Mouse (Mus musculus): ENCODE results near the gene Ptpn1. TPM values are rescaled to one million over a fixed set of nuclear protein-coding genes. Genes with fewer than 3 reads are reported as not detected.

Gene Ptpn1
- polyA plus RNA-seq, 1 experiment from 2014 or later: 89.8 TPM

DNA sequence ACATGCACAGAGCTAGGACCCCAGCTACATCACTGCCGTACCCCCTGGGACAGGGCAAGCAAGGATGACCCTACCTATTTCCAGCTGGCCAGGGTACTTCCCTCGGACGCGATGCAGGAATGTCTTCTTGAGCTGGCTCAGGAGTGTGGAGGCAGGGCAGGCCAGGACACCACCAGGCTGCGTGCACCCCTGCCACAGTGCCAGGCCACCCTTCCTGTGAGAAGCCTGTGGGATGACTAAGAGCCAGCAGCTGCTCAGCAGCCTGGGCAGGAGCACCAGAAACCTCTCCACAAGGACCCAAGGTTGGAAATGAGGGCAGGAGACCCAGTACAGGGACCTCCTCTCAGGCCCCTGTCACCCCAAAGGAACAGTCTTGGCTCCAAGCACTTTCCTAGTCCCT, 52.5 kb downstream of the Ptpn1 start:
- no peak overlapping the region for H3K9ac ChIP-seq (ENCODE audit: low read length)
- 87% methylated on average over 5 of the region's 5 CpGs for WGBS
- no peak overlapping the region for H3K27ac ChIP-seq (ENCODE audit: low read depth, low read length)
- H3K4me2 ChIP-seq: no peak overlapping the region
- DNase-seq (ENCODE audit: low spot score, missing footprints) (no peak), ATAC-seq (ENCODE audit: low FRiP score) (no peak)
- 0 out of 2 replicates have a peak, but pooled peaks cover 3% of the 10 kb centered on the region for H3K36me3 ChIP-seq (ENCODE audit: control insufficient read depth, insufficient read depth, low read length)
- H3K4me1 ChIP-seq (ENCODE audit: control insufficient read depth, insufficient read depth, low read length): no peaks in the 10 kb centered on the region
- no peaks in the 10 kb centered on the region for H3K9me3 ChIP-seq (ENCODE audit: control insufficient read depth, low read length)
- H3K27me3 ChIP-seq (ENCODE audit: control insufficient read depth, insufficient read depth, low read length): no peaks in the 10 kb centered on the region
- no peak overlapping the region for H3K4me3 ChIP-seq (ENCODE audit: low read depth, low read length)

DNA sequence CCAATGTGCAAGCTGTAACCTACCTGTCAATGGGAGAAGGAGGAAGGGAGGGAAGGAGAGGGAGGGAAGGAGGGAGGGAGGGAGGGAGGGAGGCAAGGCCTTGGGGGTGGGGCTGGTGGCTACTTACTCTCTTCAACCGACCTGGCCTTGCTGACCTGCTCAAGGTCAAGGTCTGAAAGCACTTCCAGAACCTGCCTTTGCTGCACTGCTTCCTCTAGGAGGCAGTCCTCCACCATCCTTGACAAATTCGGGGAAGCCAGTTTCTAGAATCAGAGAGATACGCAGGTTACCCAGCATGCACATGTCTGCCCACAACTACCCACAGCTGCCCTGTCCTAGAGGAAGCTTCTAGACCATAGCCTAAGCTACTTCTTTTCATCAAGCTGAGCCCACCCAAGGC, 53.1 kb downstream of the Ptpn1 start:
- Histone ChIP-seq H3K4me2 (no peak overlapping the region), H3K27ac (ENCODE audit: low read depth, low read length) (no peak overlapping the region), H3K9ac (ENCODE audit: low read length) (no peak overlapping the region), H3K27me3 (ENCODE audit: control insufficient read depth, insufficient read depth, low read length) (no peaks in the 10 kb centered on the region), H3K9me3 (ENCODE audit: control insufficient read depth, low read length) (no peaks in the 10 kb centered on the region), H3K36me3 (ENCODE audit: control insufficient read depth, insufficient read depth, low read length) (no peaks in the 10 kb centered on the region), H3K4me1 (ENCODE audit: control insufficient read depth, insufficient read depth, low read length) (no peaks in the 10 kb centered on the region), H3K4me3 (ENCODE audit: low read depth, low read length) (no peak overlapping the region)
- 69% methylated on average over 2 of the region's 3 CpGs for WGBS
- no peak for DNase-seq (ENCODE audit: low spot score, missing footprints)
- ATAC-seq (ENCODE audit: low FRiP score): no peak

DNA sequence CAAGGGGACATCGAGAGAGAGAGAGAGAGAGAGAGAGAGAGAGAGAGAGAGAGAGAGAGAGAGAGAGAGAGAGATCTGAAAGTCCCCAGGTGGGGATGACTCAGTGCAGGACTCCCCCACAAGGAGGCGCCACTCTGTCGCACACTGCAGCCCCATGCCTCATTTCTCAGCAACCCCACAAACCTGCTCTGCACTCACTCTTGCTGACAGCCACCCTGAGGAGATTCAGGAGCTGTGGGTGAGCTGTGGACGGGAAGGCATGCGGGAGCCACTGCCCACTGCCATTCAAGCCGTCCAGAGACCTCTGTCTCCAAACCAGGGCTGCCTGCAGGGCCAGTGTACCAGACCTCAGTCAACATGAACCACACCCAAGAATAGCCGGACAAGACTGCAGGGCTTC, 54.9 kb downstream of the Ptpn1 start:
- WGBS: 38% methylated on average over 6 of the region's 7 CpGs
- DNase-seq (ENCODE audit: low spot score, missing footprints) (no peak), ATAC-seq (ENCODE audit: low FRiP score) (no peak)
- H3K9me3 ChIP-seq (ENCODE audit: control insufficient read depth, low read length): no peaks in the 10 kb centered on the region
- no peak overlapping the region for H3K27ac ChIP-seq (ENCODE audit: low read depth, low read length)
- H3K4me3 ChIP-seq (ENCODE audit: low read depth, low read length): no peak overlapping the region
- H3K27me3 ChIP-seq (ENCODE audit: control insufficient read depth, insufficient read depth, low read length): no peaks in the 10 kb centered on the region
- no peak overlapping the region for H3K9ac ChIP-seq (ENCODE audit: low read length)
- no peaks in the 10 kb centered on the region for H3K4me1 ChIP-seq (ENCODE audit: control insufficient read depth, insufficient read depth, low read length)
- no peak overlapping the region for H3K4me2 ChIP-seq
- no peaks in the 10 kb centered on the region for H3K36me3 ChIP-seq (ENCODE audit: control insufficient read depth, insufficient read depth, low read length)

DNA sequence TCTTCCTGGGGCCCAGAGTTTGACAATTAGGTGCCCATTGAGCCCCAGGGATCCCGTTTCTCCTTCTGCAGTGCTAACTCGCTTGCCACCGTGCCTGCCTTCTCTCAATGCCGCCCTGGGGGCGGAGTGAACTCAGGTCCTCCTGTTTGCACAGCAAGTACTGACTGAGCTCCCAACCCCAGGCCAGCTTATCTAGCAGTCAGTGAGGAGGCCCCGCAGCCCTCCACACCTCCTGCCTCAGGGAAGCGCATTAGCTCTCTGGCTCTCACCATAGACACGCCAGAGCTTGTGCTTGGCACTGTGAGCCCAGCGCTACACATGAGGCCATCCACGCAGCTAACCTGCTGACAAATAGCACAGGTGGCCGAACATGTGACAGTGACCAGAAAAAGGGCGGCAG, 55.8 kb downstream of the Ptpn1 start:
- Histone ChIP-seq H3K36me3 (ENCODE audit: control insufficient read depth, insufficient read depth, low read length) (no peaks in the 10 kb centered on the region), H3K4me2 (no peak overlapping the region), H3K9ac (ENCODE audit: low read length) (no peak overlapping the region), H3K27ac (ENCODE audit: low read depth, low read length) (no peak overlapping the region), H3K9me3 (ENCODE audit: control insufficient read depth, low read length) (no peaks in the 10 kb centered on the region), H3K4me1 (ENCODE audit: control insufficient read depth, insufficient read depth, low read length) (no peaks in the 10 kb centered on the region), H3K4me3 (ENCODE audit: low read depth, low read length) (no peak overlapping the region), H3K27me3 (ENCODE audit: control insufficient read depth, insufficient read depth, low read length) (no peaks in the 10 kb centered on the region)
- WGBS: 64% methylated on average over 12 of the region's 12 CpGs
- ATAC-seq (ENCODE audit: low FRiP score) (no peak), DNase-seq (ENCODE audit: low spot score, missing footprints) (no peak)

DNA sequence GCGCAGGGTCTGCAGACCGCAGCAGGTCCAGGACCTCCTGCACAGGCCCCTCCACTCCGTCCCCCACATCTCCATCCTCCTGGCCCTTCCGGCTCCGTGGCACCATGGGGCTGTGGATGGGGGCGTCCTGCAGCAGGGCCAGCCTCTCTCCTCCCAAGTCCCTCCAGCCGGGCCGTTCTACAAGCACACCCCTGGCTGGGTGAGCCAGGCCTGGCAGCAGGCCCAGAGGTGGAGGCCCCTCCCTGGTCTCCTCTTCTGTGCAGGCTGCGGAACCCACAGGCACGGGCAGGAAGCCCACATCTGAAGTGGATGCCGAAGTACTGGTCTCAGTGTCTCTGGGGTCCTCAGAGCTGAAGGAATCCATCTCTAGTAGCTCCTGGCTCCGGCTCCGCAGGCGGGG, 57.5 kb downstream of the Ptpn1 start:
- H3K27ac ChIP-seq (ENCODE audit: low read depth, low read length): no peak overlapping the region
- ATAC-seq (ENCODE audit: low FRiP score): no peak
- no peaks in the 10 kb centered on the region for H3K4me1 ChIP-seq (ENCODE audit: control insufficient read depth, insufficient read depth, low read length)
- no peak overlapping the region for H3K4me2 ChIP-seq
- H3K4me3 ChIP-seq (ENCODE audit: low read depth, low read length): no peak overlapping the region
- H3K9me3 ChIP-seq (ENCODE audit: control insufficient read depth, low read length): no peaks in the 10 kb centered on the region
- no peaks in the 10 kb centered on the region for H3K36me3 ChIP-seq (ENCODE audit: control insufficient read depth, insufficient read depth, low read length)
- H3K9ac ChIP-seq (ENCODE audit: low read length): no peak overlapping the region
- H3K27me3 ChIP-seq (ENCODE audit: control insufficient read depth, insufficient read depth, low read length): no peaks in the 10 kb centered on the region
- WGBS: 77% methylated on average over 14 of the region's 14 CpGs
- DNase-seq (ENCODE audit: low spot score, missing footprints): no peak

DNA sequence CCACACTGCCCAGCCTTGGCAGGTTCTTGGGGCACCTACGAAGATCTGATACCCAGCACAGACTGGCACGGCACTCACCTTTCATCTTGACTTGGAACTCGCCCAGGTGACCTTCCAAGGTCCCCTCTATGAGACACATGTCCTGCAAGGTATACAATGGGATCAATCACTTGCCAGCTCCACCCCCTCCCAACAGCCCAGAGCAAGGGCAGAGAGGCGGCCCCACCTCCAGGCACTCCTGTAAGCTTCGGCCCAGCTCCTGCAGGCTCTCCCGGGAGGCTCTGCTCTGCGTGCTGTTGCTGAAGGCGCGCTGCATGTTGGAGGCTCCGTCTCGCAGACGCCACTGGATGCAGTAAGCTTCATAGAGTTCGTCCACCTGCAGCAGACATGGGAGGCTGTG, 61.4 kb downstream of the Ptpn1 start:
- Histone ChIP-seq H3K9me3 (ENCODE audit: control insufficient read depth, low read length) (no peaks in the 10 kb centered on the region), H3K4me1 (ENCODE audit: control insufficient read depth, insufficient read depth, low read length) (no peaks in the 10 kb centered on the region), H3K9ac (ENCODE audit: low read length) (no peak overlapping the region), H3K4me3 (ENCODE audit: low read depth, low read length) (no peak overlapping the region), H3K27me3 (ENCODE audit: control insufficient read depth, insufficient read depth, low read length) (no peaks in the 10 kb centered on the region), H3K27ac (ENCODE audit: low read depth, low read length) (no peak overlapping the region), H3K4me2 (no peak overlapping the region), H3K36me3 (ENCODE audit: control insufficient read depth, insufficient read depth, low read length) (no peaks in the 10 kb centered on the region)
- WGBS: 68% methylated on average over 13 of the region's 13 CpGs
- no peak for DNase-seq (ENCODE audit: low spot score, missing footprints)
- ATAC-seq (ENCODE audit: low FRiP score): no peak

DNA sequence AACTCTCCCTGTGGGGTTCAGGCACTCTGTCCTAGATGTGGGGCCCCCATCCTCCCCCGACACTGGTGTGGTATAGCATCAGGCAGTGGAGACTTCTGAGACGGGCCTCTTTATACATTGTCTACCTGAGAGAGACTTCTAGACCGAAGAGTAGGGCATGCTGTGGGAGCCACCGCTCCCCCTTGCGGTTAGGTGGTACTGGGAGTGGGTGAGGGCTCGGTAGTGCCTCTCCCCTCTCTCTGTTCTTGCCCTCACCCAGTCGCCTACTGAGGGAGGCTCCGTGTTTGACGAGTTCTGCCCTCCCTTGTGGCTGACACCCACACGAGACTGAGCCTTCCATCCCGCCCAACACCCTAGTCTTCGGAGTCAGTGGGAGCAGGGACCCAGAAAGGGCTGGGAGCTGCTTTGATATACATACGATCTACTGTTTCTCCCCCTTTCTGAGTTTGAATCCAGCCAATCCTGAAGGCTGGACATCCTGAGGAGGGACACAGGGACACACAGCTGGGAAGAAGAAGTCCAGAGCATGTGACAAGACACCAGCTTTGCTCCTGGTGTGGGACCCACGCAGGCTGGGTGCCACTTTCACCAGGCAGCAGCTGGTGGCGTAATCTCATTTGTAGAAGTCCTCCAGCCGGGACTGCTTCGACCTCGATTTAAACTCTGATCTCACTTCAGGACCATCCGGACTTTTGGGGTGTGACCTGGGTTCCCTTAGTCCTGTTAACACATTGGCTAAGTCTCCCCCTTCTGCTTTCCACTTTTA, 64.2 kb downstream of the Ptpn1 start:
- no peak for DNase-seq (ENCODE audit: low spot score, missing footprints)
- Histone ChIP-seq H3K36me3 (ENCODE audit: control insufficient read depth, insufficient read depth, low read length) (no peaks in the 10 kb centered on the region), H3K9ac (ENCODE audit: low read length) (no peak overlapping the region), H3K27me3 (ENCODE audit: control insufficient read depth, insufficient read depth, low read length) (no peaks in the 10 kb centered on the region), H3K4me2 (no peak overlapping the region), H3K4me1 (ENCODE audit: control insufficient read depth, insufficient read depth, low read length) (no peaks in the 10 kb centered on the region), H3K9me3 (ENCODE audit: control insufficient read depth, low read length) (no peaks in the 10 kb centered on the region), H3K4me3 (ENCODE audit: low read depth, low read length) (no peak overlapping the region), H3K27ac (ENCODE audit: low read depth, low read length) (no peak overlapping the region)
- no peak for ATAC-seq (ENCODE audit: low FRiP score)
- 64% methylated on average over 19 of the region's 19 CpGs for WGBS

DNA sequence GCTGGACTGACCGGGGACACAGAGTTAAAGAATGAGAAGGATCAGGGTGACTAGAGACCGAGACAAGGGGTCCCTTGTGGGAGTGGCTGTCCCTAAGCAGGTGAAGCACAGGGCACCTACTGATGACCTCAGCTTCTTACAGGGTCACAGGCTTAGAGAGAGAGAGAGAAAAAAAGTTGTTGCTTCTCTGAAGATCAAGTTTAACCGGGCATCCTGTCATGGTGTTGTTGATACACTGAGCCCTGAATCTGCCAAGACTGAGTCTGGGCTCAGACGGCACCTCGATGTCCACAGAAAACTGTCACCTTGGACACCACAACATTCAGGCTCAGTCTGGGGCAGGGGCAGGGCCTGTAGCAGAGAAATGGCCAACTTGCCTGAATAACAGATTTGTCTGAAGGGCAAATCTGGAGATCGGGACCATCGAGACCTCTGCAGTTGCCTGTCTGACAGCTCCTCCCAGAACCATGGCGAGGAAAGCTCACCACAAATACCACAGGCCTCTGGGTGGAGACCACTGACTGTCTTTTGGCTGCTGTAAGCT, 64.9 kb downstream of the Ptpn1 start:
- Histone ChIP-seq H3K9me3 (ENCODE audit: control insufficient read depth, low read length) (no peaks in the 10 kb centered on the region), H3K4me3 (ENCODE audit: low read depth, low read length) (no peak overlapping the region), H3K27ac (ENCODE audit: low read depth, low read length) (no peak overlapping the region), H3K36me3 (ENCODE audit: control insufficient read depth, insufficient read depth, low read length) (no peaks in the 10 kb centered on the region), H3K4me2 (no peak overlapping the region), H3K9ac (ENCODE audit: low read length) (no peak overlapping the region), H3K4me1 (ENCODE audit: control insufficient read depth, insufficient read depth, low read length) (no peaks in the 10 kb centered on the region), H3K27me3 (ENCODE audit: control insufficient read depth, insufficient read depth, low read length) (no peaks in the 10 kb centered on the region)
- 63% methylated on average over 8 of the region's 8 CpGs for WGBS
- no peak for DNase-seq (ENCODE audit: low spot score, missing footprints)
- ATAC-seq (ENCODE audit: low FRiP score): no peak

DNA sequence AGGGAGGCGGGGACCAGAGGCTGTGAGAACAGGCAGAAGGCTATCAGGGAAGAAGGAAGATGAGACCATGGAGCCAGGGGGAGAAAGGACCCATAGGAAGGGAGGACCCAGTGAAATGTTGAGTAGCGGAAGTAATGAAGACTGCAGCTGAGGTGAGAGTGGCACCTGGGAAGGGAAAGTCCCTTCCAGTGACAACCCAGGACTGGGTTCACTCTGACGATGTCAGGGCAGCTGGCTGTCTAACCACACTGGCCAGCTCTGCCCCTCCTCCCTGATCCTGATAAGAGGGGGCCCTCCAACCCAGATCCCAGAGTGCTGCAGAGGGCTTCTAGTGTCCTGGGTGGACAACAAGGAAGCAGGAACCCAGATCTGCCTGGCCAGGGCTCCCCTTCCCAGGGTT, 65.7 kb downstream of the Ptpn1 start:
- H3K9ac ChIP-seq (ENCODE audit: low read length): no peak overlapping the region
- ATAC-seq (ENCODE audit: low FRiP score) (no peak), DNase-seq (ENCODE audit: low spot score, missing footprints) (no peak)
- no peaks in the 10 kb centered on the region for H3K36me3 ChIP-seq (ENCODE audit: control insufficient read depth, insufficient read depth, low read length)
- H3K4me1 ChIP-seq (ENCODE audit: control insufficient read depth, insufficient read depth, low read length): no peaks in the 10 kb centered on the region
- no peaks in the 10 kb centered on the region for H3K9me3 ChIP-seq (ENCODE audit: control insufficient read depth, low read length)
- 70% methylated on average over 3 of the region's 3 CpGs for WGBS
- H3K27me3 ChIP-seq (ENCODE audit: control insufficient read depth, insufficient read depth, low read length): no peaks in the 10 kb centered on the region
- no peak overlapping the region for H3K27ac ChIP-seq (ENCODE audit: low read depth, low read length)
- no peak overlapping the region for H3K4me2 ChIP-seq
- no peak overlapping the region for H3K4me3 ChIP-seq (ENCODE audit: low read depth, low read length)
